Mouse (Mus musculus) small intestine, adult 2 months (tissue): ENCODE data around the gene Gata3.

Source experiments
- CTCF ChIP-seq: fragments of 200-500 bp; IDR thresholded peaks from 2 replicates; pipeline ENCODE4 v1.5.1; 2012; ENCODE audit warnings: low read depth, mild to moderate bottlenecking, control low read depth, inconsistent platforms, low read length, moderate library complexity, mixed read lengths; ENCODE audit not compliant: insufficient replicate concordance, insufficient read length; ENCODE audit errors: extremely low read depth
- POLR2A ChIP-seq: fragments of 200-500 bp; IDR thresholded peaks from 2 replicates; pipeline ENCODE4 v1.6.1; 2012; ENCODE audit warnings: low read depth, mild to moderate bottlenecking, control low read depth, inconsistent platforms, low read length, moderate library complexity

DNA sequence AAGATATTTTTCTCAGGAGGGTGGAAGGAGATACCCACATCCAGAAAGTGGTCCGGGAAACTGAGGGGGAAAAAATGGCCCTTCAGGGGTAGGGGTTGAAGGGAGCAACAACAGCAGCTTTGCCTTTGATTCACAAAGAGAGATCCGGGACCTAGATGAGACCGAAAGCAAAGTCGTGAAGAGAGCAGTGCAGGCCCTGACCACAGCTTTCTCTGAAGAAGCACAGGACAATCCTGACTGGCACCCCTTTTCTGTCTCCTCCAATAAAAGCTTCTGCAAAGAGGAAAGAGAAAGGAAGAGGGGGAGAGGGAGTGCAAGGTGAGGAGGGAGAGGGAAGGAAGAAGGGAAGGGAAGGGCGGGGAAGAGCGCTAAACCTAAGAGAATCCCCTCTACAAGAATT lies 18.0 kb downstream of the Gata3 start:
- no peak for TF ChIP-seq CTCF
- no peak for TF ChIP-seq POLR2A
